Mouse (Mus musculus) ES-E14 (cell line): ENCODE measurements around the gene Dst.

ENCODE experiments used
- CHD2 ChIP-seq: IDR thresholded peaks from 2 replicates; pipeline ENCODE4 v1.6.1; 2014; ENCODE audit warnings: mild to moderate bottlenecking, low read depth, low read length, inconsistent platforms
- ZC3H11A ChIP-seq: IDR thresholded peaks from 2 replicates; pipeline ENCODE4 v1.6.1; 2012; ENCODE audit warnings: low read depth, mild to moderate bottlenecking, inconsistent platforms, low read length, borderline replicate concordance
- ZNF384 ChIP-seq: IDR thresholded peaks from 2 replicates; pipeline ENCODE4 v1.6.1; 2012; ENCODE audit warnings: low read depth, low read length, inconsistent platforms

DNA sequence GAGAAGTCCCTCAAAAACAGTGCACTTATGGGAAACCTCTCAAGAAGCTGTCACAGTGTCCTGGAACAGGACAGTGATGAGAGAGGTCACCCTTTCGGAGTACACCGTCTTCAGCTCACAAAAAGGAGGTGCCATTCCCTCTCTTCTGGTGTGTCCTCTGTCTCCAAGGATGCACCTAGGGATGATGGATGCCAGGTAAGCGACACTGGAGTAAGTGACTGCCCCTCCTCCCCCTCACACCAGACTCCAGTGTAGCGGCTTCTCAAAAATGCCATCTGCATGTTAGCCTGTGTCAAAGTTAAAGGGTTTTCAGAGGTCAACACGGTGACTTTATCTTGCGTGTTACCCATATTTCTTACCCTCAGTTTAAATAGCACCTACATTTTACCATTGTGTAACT, 214.2 kb downstream of the Dst start:
- TF ChIP-seq ZC3H11A (no peak), CHD2 (no peak), ZNF384 (no peak)
